Mouse (Mus musculus): Measurements from ENCODE around the gene Ltbr. TPM values are rescaled to one million over a fixed set of nuclear protein-coding genes. Genes with fewer than 3 reads are reported as not detected.
A peak's percentile ranks its signal among the peaks of the same experiment; 100 is the strongest.

Ltbr gene
- polyA plus RNA-seq, 1 experiment: 10.9 TPM

- Histone ChIP-seq H3K4me1 (ENCODE audit: control insufficient read depth, insufficient read depth, low read length) (peaks cover 36% of the 10 kb centered on the region), H3K27ac (ENCODE audit: control insufficient read depth, insufficient read depth, low read depth, low read length) (peak overlapping the region; percentile 48), H3K4me3 (ENCODE audit: control insufficient read depth, low read depth, low read length) (no peak overlapping the region), H3K36me3 (ENCODE audit: control insufficient read depth, insufficient read depth, low read length) (no peaks in the 10 kb centered on the region), H3K27me3 (ENCODE audit: control insufficient read depth, insufficient read depth, low read length) (no peaks in the 10 kb centered on the region)
- TF ChIP-seq CTCF (IDR thresholded peaks at IDR 0.05; ENCODE audit: control insufficient read depth, insufficient read depth, insufficient replicate concordance, low read depth, low read length): no peak
- no peak for TF ChIP-seq POLR2A (IDR thresholded peaks at IDR 0.05; ENCODE audit: control insufficient read depth, low read depth, low read length)
Observed at GRCm38 (mm10) chr6:125350995-125351324, 37.3 kb upstream of the Ltbr start.

- H3K27ac ChIP-seq (ENCODE audit: control insufficient read depth, insufficient read depth, low read depth, low read length): peak overlapping the region; percentile 89
Observed at GRCm38 (mm10) chr6:125350231-125350994, 36.7 kb upstream of the Ltbr start.

GRCm38 (mm10) chr6:125349575-125350230, 36.0 kb upstream of the Ltbr start:
- Histone ChIP-seq H3K4me3 (ENCODE audit: control insufficient read depth, low read depth, low read length) (peak overlapping the region; percentile 73), H3K27ac (ENCODE audit: control insufficient read depth, insufficient read depth, low read depth, low read length) (peak overlapping the region; percentile 89), H3K4me1 (ENCODE audit: control insufficient read depth, insufficient read depth, low read length) (peaks cover 34% of the 10 kb centered on the region), H3K36me3 (ENCODE audit: control insufficient read depth, insufficient read depth, low read length) (no peaks in the 10 kb centered on the region), H3K27me3 (ENCODE audit: control insufficient read depth, insufficient read depth, low read length) (no peaks in the 10 kb centered on the region)
- TF ChIP-seq CTCF (IDR thresholded peaks at IDR 0.05; ENCODE audit: control insufficient read depth, insufficient read depth, insufficient replicate concordance, low read depth, low read length): no peak
- TF ChIP-seq POLR2A (IDR thresholded peaks at IDR 0.05; ENCODE audit: control insufficient read depth, low read depth, low read length): no peak

More at GRCm38 (mm10) chr6:125350231-125350994, 36.7 kb upstream of the Ltbr start:
- TF ChIP-seq POLR2A (IDR thresholded peaks at IDR 0.05; ENCODE audit: control insufficient read depth, low read depth, low read length) (no peak), CTCF (IDR thresholded peaks at IDR 0.05; ENCODE audit: control insufficient read depth, insufficient read depth, insufficient replicate concordance, low read depth, low read length) (no peak)
- H3K27me3 ChIP-seq (ENCODE audit: control insufficient read depth, insufficient read depth, low read length): no peaks in the 10 kb centered on the region
- H3K4me3 ChIP-seq (ENCODE audit: control insufficient read depth, low read depth, low read length): peak overlapping the region; percentile 73
- H3K4me1 ChIP-seq (ENCODE audit: control insufficient read depth, insufficient read depth, low read length): peaks cover 36% of the 10 kb centered on the region
- no peaks in the 10 kb centered on the region for H3K36me3 ChIP-seq (ENCODE audit: control insufficient read depth, insufficient read depth, low read length)

GRCm38 (mm10) chr6:125348721-125349574, 35.3 kb upstream of the Ltbr start, which contains the start of gene Tnfrsf1a:
TSS of gene Tnfrsf1a (plus strand) at chr6:125349362.
- peak within 1 kb of the TSS; percentile 73 for H3K4me3 ChIP-seq (ENCODE audit: control insufficient read depth, low read depth, low read length)
- no peaks in the 10 kb centered on the region for H3K36me3 ChIP-seq (ENCODE audit: control insufficient read depth, insufficient read depth, low read length)
- H3K4me1 ChIP-seq (ENCODE audit: control insufficient read depth, insufficient read depth, low read length): peaks cover 30% of the 10 kb centered on the region
- peak within 1 kb of the TSS; percentile 89 for H3K27ac ChIP-seq (ENCODE audit: control insufficient read depth, insufficient read depth, low read depth, low read length)
- H3K27me3 ChIP-seq (ENCODE audit: control insufficient read depth, insufficient read depth, low read length): no peaks in the 10 kb centered on the region
- TF ChIP-seq POLR2A (IDR thresholded peaks at IDR 0.05; ENCODE audit: control insufficient read depth, low read depth, low read length) (no peak), CTCF (IDR thresholded peaks at IDR 0.05; ENCODE audit: control insufficient read depth, insufficient read depth, insufficient replicate concordance, low read depth, low read length) (no peak)

GRCm38 (mm10) chr6:125346029-125346428, 32.3 kb upstream of the Ltbr start:
- TF ChIP-seq POLR2A (IDR thresholded peaks at IDR 0.05; ENCODE audit: control insufficient read depth, low read depth, low read length): no peak
- no peak for TF ChIP-seq CTCF (IDR thresholded peaks at IDR 0.05; ENCODE audit: control insufficient read depth, insufficient read depth, insufficient replicate concordance, low read depth, low read length)
- Histone ChIP-seq H3K4me3 (ENCODE audit: control insufficient read depth, low read depth, low read length) (no peak overlapping the region), H3K27me3 (ENCODE audit: control insufficient read depth, insufficient read depth, low read length) (no peaks in the 10 kb centered on the region), H3K4me1 (ENCODE audit: control insufficient read depth, insufficient read depth, low read length) (peaks cover 22% of the 10 kb centered on the region), H3K27ac (ENCODE audit: control insufficient read depth, insufficient read depth, low read depth, low read length) (no peak overlapping the region), H3K36me3 (ENCODE audit: control insufficient read depth, insufficient read depth, low read length) (no peaks in the 10 kb centered on the region)

GRCm38 (mm10) chr6:125345625-125346024, 31.9 kb upstream of the Ltbr start:
- no peak overlapping the region for H3K27ac ChIP-seq (ENCODE audit: control insufficient read depth, insufficient read depth, low read depth, low read length)
- no peaks in the 10 kb centered on the region for H3K36me3 ChIP-seq (ENCODE audit: control insufficient read depth, insufficient read depth, low read length)
- no peak overlapping the region for H3K4me3 ChIP-seq (ENCODE audit: control insufficient read depth, low read depth, low read length)
- H3K27me3 ChIP-seq (ENCODE audit: control insufficient read depth, insufficient read depth, low read length): no peaks in the 10 kb centered on the region
- H3K4me1 ChIP-seq (ENCODE audit: control insufficient read depth, insufficient read depth, low read length): peaks cover 21% of the 10 kb centered on the region
- no peak for TF ChIP-seq POLR2A (IDR thresholded peaks at IDR 0.05; ENCODE audit: control insufficient read depth, low read depth, low read length)
- no peak for TF ChIP-seq CTCF (IDR thresholded peaks at IDR 0.05; ENCODE audit: control insufficient read depth, insufficient read depth, insufficient replicate concordance, low read depth, low read length)

GRCm38 (mm10) chr6:125344866-125345265, 31.2 kb upstream of the Ltbr start:
- Histone ChIP-seq H3K27ac (ENCODE audit: control insufficient read depth, insufficient read depth, low read depth, low read length) (no peak overlapping the region), H3K27me3 (ENCODE audit: control insufficient read depth, insufficient read depth, low read length) (no peaks in the 10 kb centered on the region)

More at GRCm38 (mm10) chr6:125344866-125345265, 31.2 kb upstream of the Ltbr start:
- no peaks in the 10 kb centered on the region for H3K36me3 ChIP-seq (ENCODE audit: control insufficient read depth, insufficient read depth, low read length)
- TF ChIP-seq POLR2A (IDR thresholded peaks at IDR 0.05; ENCODE audit: control insufficient read depth, low read depth, low read length): no peak
- TF ChIP-seq CTCF (IDR thresholded peaks at IDR 0.05; ENCODE audit: control insufficient read depth, insufficient read depth, insufficient replicate concordance, low read depth, low read length): no peak
- H3K4me3 ChIP-seq (ENCODE audit: control insufficient read depth, low read depth, low read length): no peak overlapping the region
- peaks cover 14% of the 10 kb centered on the region for H3K4me1 ChIP-seq (ENCODE audit: control insufficient read depth, insufficient read depth, low read length)
